14 mouse cellular contexts compared by ENCODE assay signal in genomic region chr9:99359012-99359411, GRCm38 (mm10). TPM values are rescaled to one million over a fixed set of nuclear protein-coding genes. Genes with fewer than 3 reads are reported as not detected.
"Had no signal": no experiment of that assay in that cellular context is flagged by ENCODE, and none has a peak within 500 bp of the region (broad histone marks: within the 10 kb centered on the region; RNA-seq: fewer than 3 reads in every experiment).

No protein-coding gene starts in this region.

- H3K36me3 ChIP-seq: midbrain, embryonic 12.5 days; midbrain, embryonic 15.5 days; neural tube, embryonic 13.5 days had no signal

- H3K9me3 ChIP-seq: midbrain, embryonic 12.5 days; midbrain, embryonic 15.5 days; neural tube, embryonic 13.5 days had no signal

- DNase-seq: thymus, adult 2 months; thymus, postnatal 14 days had no signal

- H3K27ac ChIP-seq: kidney, postnatal 0 days; layer of hippocampus, adult 2 months; liver, embryonic 14.5 days; macrophage; midbrain, embryonic 12.5 days; midbrain, embryonic 15.5 days; neural tube, embryonic 13.5 days had no signal

- H3K4me3 ChIP-seq: myocyte had no signal

- H3K9ac ChIP-seq: liver, embryonic 14.5 days; liver, postnatal 0 days; lung, embryonic 14.5 days had no signal

RNA-seq across cellular contexts. Expression of gene Esyt3, which starts 0.7 kb away (rescaled TPM):
- total RNA-seq: megakaryocyte-erythroid progenitor cell, adult 5-6 weeks; monocyte, adult 5-6 weeks had no signal
- polyA plus RNA-seq: macrophage had no signal
